Mouse (Mus musculus) liver, embryonic 14.5 days (tissue): ENCODE measurements around the gene Sdk2.

ENCODE experiments used
- CTCF ChIP-seq: IDR thresholded peaks from 2 replicates; pipeline ENCODE4 v1.5.1; 2016; ENCODE audit warnings: antibody characterized with exemption, low read depth, control low read depth
- EP300 ChIP-seq: IDR thresholded peaks from 2 replicates; pipeline ENCODE4 v1.6.1; 2016; ENCODE audit warnings: antibody characterized with exemption, low read depth

DNA sequence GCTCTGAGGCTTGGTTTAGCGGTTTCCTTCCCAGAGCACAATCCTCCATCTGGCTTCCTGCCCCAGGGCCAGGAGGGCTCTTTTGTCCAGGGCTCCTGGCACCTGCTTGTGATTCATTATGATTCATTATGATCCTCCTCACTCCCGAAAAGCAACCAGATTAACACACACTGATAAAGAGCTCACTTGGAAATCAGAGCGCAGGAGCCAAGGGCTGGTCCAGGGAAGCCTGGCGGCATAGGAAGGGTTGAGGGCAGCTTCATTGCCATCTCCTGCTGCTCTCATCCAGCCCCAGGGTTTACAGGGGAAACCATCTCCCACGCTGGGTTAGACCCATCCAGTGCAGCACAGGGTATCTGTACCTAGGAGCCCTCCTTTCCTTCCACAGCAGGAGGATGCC is 143.7 kb downstream of the Sdk2 start:
- TF ChIP-seq CTCF (no peak), EP300 (no peak)
